Comparison of ENCODE assay signal across 14 mouse cellular contexts in genomic region chr2:33552672-33553071, GRCm38 (mm10).
DNase-seq lines count a peak whose midpoint lies in the region; ATAC-seq and TF ChIP-seq lines count a peak whose summit lies in the region.
"Had no signal": no experiment of that assay in that cellular context is flagged by ENCODE, and none has a peak within 500 bp of the region (broad histone marks: within the 10 kb centered on the region; RNA-seq: fewer than 3 reads in every experiment).

No protein-coding gene starts in this region.

- no peak for ATAC-seq in intestine, postnatal 0 days
- no peak for ATAC-seq in intestine, embryonic 15.5 days
- ATAC-seq in kidney, embryonic 16.5 days (ENCODE audit: low FRiP score, low TSS enrichment): no peak
- ATAC-seq: midbrain, embryonic 15.5 days had no signal

- no peaks in the 10 kb centered on the region for H3K9me3 ChIP-seq in intestine, postnatal 0 days (ENCODE audit: control insufficient read depth)
- no peaks in the 10 kb centered on the region for H3K9me3 ChIP-seq in intestine, embryonic 15.5 days
- H3K9me3 ChIP-seq in CH12.LX (replicated peaks; ENCODE audit: low read length): peaks cover 6% of the 10 kb centered on the region
- H3K9me3 ChIP-seq in kidney, embryonic 16.5 days (ENCODE audit: low read length): no peaks in the 10 kb centered on the region
- H3K9me3 ChIP-seq: embryonic facial prominence, embryonic 13.5 days; midbrain, embryonic 15.5 days had no signal

- H3K4me3 ChIP-seq in intestine, postnatal 0 days (ENCODE audit: low read depth, low read length): no peak overlapping the region
- no peak overlapping the region for H3K4me3 ChIP-seq in intestine, embryonic 15.5 days (replicated peaks)
- no peak overlapping the region for H3K4me3 ChIP-seq in CH12.LX (replicated peaks in 1 of 3; ENCODE audit: low read depth in 2 of 3, low read length in 2 of 3, poor library complexity in 1 of 3)
- H3K4me3 ChIP-seq in bone marrow, adult 2 months (replicated peaks; ENCODE audit: control insufficient read depth, low read depth, low read length): no peak overlapping the region
- H3K4me3 ChIP-seq in kidney, embryonic 16.5 days (ENCODE audit: low read length): no peak overlapping the region
- H3K4me3 ChIP-seq: embryonic facial prominence, embryonic 13.5 days; midbrain, embryonic 15.5 days had no signal

- 53% methylated on average over 5 of the region's 5 CpGs for WGBS in intestine, postnatal 0 days
- 52% methylated on average over 5 of the region's 5 CpGs for WGBS in intestine, embryonic 15.5 days
- 49% methylated on average over 5 of the region's 5 CpGs for WGBS in bone marrow, adult 2 months
- WGBS in kidney, embryonic 16.5 days: 58% methylated on average over 5 of the region's 5 CpGs

- peak; percentile 48 for TF ChIP-seq CTCF in intestine, postnatal 0 days (IDR thresholded peaks at IDR 0.05; ENCODE audit: low read depth)
- TF ChIP-seq CTCF in CH12.LX (conservative IDR thresholded peaks at IDR 0.05 in 1 of 2, IDR thresholded peaks at IDR 0.05 in 1 of 2; ENCODE audit: low read depth in 2 of 2, low read length in 2 of 2): peak; percentile 37 to 47; a peak in 3 of 4 replicates
- TF ChIP-seq CTCF in bone marrow, adult 2 months (IDR thresholded peaks at IDR 0.05; ENCODE audit: control insufficient read depth, insufficient read depth, low read length): peak; percentile 8; the same call in 1 of the 2 replicates

- no peak overlapping the region for H3K4me2 ChIP-seq in intestine, postnatal 0 days (replicated peaks; ENCODE audit: low read depth)
- H3K4me2 ChIP-seq in intestine, embryonic 15.5 days (replicated peaks): no peak overlapping the region
- no peak overlapping the region for H3K4me2 ChIP-seq in CH12.LX (ENCODE audit: insufficient read depth, low read depth, poor library complexity, severe bottlenecking)
- H3K4me2 ChIP-seq in kidney, embryonic 16.5 days (replicated peaks; ENCODE audit: low read depth, low read length): no peak overlapping the region
- H3K4me2 ChIP-seq: embryonic facial prominence, embryonic 13.5 days; midbrain, embryonic 15.5 days had no signal

- DNase-seq in 3T3-L1 (ENCODE audit: low read depth, low spot score): peak; percentile 35
- DNase-seq in CH12.LX (ENCODE audit: extremely low read depth): no peak
- DNase-seq in frontal cortex, postnatal 10 days (ENCODE audit: low spot score in 2 of 2): no peak
- DNase-seq: cerebellum, adult 9-11 months; kidney, adult 2 months; layer of hippocampus, adult 9-11 months; left cerebral cortex, postnatal 4 days; lung, adult 18-20 months had no signal

- no peaks in the 10 kb centered on the region for H3K4me1 ChIP-seq in intestine, postnatal 0 days (replicated peaks; ENCODE audit: control insufficient read depth, insufficient read depth, low read length)
- H3K4me1 ChIP-seq in intestine, embryonic 15.5 days (replicated peaks): no peaks in the 10 kb centered on the region
- H3K4me1 ChIP-seq in CH12.LX (ENCODE audit: control insufficient read depth in 1 of 2, insufficient read depth in 2 of 2): no peaks in the 10 kb centered on the region
- H3K4me1 ChIP-seq in bone marrow, adult 2 months (ENCODE audit: control insufficient read depth, insufficient read depth, low read length): no peaks in the 10 kb centered on the region
- H3K4me1 ChIP-seq in kidney, embryonic 16.5 days (ENCODE audit: insufficient read depth, low read length): no peaks in the 10 kb centered on the region
- H3K4me1 ChIP-seq: midbrain, embryonic 15.5 days had no signal

- H3K79me2 ChIP-seq in CH12.LX (replicated peaks; ENCODE audit: control insufficient read depth, extremely low read depth, insufficient read depth, poor library complexity, severe bottlenecking): no peaks in the 10 kb centered on the region

- TF ChIP-seq RAD21 in CH12.LX (IDR thresholded peaks at IDR 0.05; ENCODE audit: low read depth, low read length): no peak

- H3K27me3 ChIP-seq in intestine, postnatal 0 days (replicated peaks; ENCODE audit: control insufficient read depth, insufficient read depth, low read length): no peaks in the 10 kb centered on the region
- H3K27me3 ChIP-seq in intestine, embryonic 15.5 days (replicated peaks): no peaks in the 10 kb centered on the region
- peaks cover 55% of the 10 kb centered on the region for H3K27me3 ChIP-seq in CH12.LX (replicated peaks)
- no peaks in the 10 kb centered on the region for H3K27me3 ChIP-seq in kidney, embryonic 16.5 days (ENCODE audit: insufficient read depth, low read length)

- H3K36me3 ChIP-seq in intestine, postnatal 0 days (ENCODE audit: control insufficient read depth, insufficient read depth): no peaks in the 10 kb centered on the region
- no peaks in the 10 kb centered on the region for H3K36me3 ChIP-seq in intestine, embryonic 15.5 days
- no peaks in the 10 kb centered on the region for H3K36me3 ChIP-seq in CH12.LX (replicated peaks in 1 of 2; ENCODE audit: control insufficient read depth in 1 of 2, insufficient read depth in 1 of 2, low read length in 1 of 2)
- H3K36me3 ChIP-seq in kidney, embryonic 16.5 days (ENCODE audit: insufficient read depth, low read length): no peaks in the 10 kb centered on the region
- H3K36me3 ChIP-seq: embryonic facial prominence, embryonic 13.5 days; midbrain, embryonic 15.5 days had no signal

- H3K9ac ChIP-seq in intestine, postnatal 0 days (ENCODE audit: low read depth, low read length): no peak overlapping the region
- H3K9ac ChIP-seq in intestine, embryonic 15.5 days: no peak overlapping the region
- no peak overlapping the region for H3K9ac ChIP-seq in CH12.LX (ENCODE audit: insufficient read depth, low read depth)
- no peak overlapping the region for H3K9ac ChIP-seq in kidney, embryonic 16.5 days (replicated peaks; ENCODE audit: low read length)
- H3K9ac ChIP-seq: embryonic facial prominence, embryonic 13.5 days; midbrain, embryonic 15.5 days had no signal

- in situ Hi-C loops in CH12.LX (cut with MboI; ENCODE audit: low pct_ligation_motif_present, low pct_unique_long_range_greater_than_20kb, low sequenced_read_pairs): no loop called here

- dilution Hi-C loops in CH12.LX (cut with MboI; ENCODE audit: extremely low pct_ligation_motif_present, extremely low pct_unique_long_range_greater_than_20kb, low sequenced_read_pairs): no loop called here

- TF ChIP-seq POLR2A in CH12.LX (IDR thresholded peaks at IDR 0.05; ENCODE audit: low read depth, low read length): no peak
- no peak for TF ChIP-seq POLR2A in bone marrow, adult 2 months (IDR thresholded peaks at IDR 0.05; ENCODE audit: borderline replicate concordance, control insufficient read depth, low read depth, low read length)

- H3K27ac ChIP-seq in intestine, postnatal 0 days (ENCODE audit: low read depth, low read length): no peak overlapping the region
- H3K27ac ChIP-seq in intestine, embryonic 15.5 days: no peak overlapping the region
- H3K27ac ChIP-seq in CH12.LX (ENCODE audit: insufficient read depth, low read depth): no peak overlapping the region
- H3K27ac ChIP-seq in bone marrow, adult 2 months (ENCODE audit: control insufficient read depth, insufficient read depth, low read depth, low read length, poor library complexity): no peak overlapping the region
- H3K27ac ChIP-seq in kidney, embryonic 16.5 days (ENCODE audit: low read length): no peak overlapping the region
- H3K27ac ChIP-seq: embryonic facial prominence, embryonic 13.5 days; midbrain, embryonic 15.5 days had no signal

- TF ChIP-seq EP300 in CH12.LX (IDR thresholded peaks at IDR 0.05; ENCODE audit: low read length): no peak

TF ChIP-seq in CH12.LX, 34 proteins besides CTCF, POLR2A, EP300 and RAD21:
- no peak for TF ChIP-seq BHLHE40 (IDR thresholded peaks at IDR 0.05; ENCODE audit: low read depth, low read length)
- no peak for TF ChIP-seq ZC3H11A (IDR thresholded peaks at IDR 0.05; ENCODE audit: low read depth, low read length)
- TF ChIP-seq KAT2A (IDR thresholded peaks at IDR 0.05; ENCODE audit: insufficient replicate concordance, low read length): no peak
- no peak for TF ChIP-seq POLR2AphosphoS2 (IDR thresholded peaks at IDR 0.05; ENCODE audit: low read depth, low read length)
- TF ChIP-seq E2F4 (IDR thresholded peaks at IDR 0.05; ENCODE audit: insufficient replicate concordance, low read depth, low read length): no peak
- no peak for TF ChIP-seq USF1 (IDR thresholded peaks at IDR 0.05; ENCODE audit: low read depth, low read length)
- TF ChIP-seq GABPA (IDR thresholded peaks at IDR 0.05; ENCODE audit: insufficient replicate concordance, low read depth, low read length): no peak
- TF ChIP-seq MYC (IDR thresholded peaks at IDR 0.05; ENCODE audit: low read depth, low read length): no peak
- TF ChIP-seq IRF4 (IDR thresholded peaks at IDR 0.05; ENCODE audit: low read depth, low read length): no peak
- TF ChIP-seq SIN3A (IDR thresholded peaks at IDR 0.05; ENCODE audit: low read length): no peak
- TF ChIP-seq UBTF (IDR thresholded peaks at IDR 0.05; ENCODE audit: low read depth, low read length): no peak
- no peak for TF ChIP-seq TCF12 (IDR thresholded peaks at IDR 0.05; ENCODE audit: low read depth, low read length)
